Mouse (Mus musculus) brown adipose tissue, adult 24 weeks (tissue): ENCODE results near the gene Dhx58. TPM values are rescaled to one million over a fixed set of nuclear protein-coding genes. Genes with fewer than 3 reads are reported as not detected.

Experiments used
- H3K27ac ChIP-seq: fragments of 200-500 bp; replicated peaks from 2 replicates; pipeline ENCODE4 v1.5.1; 2012; ENCODE audit warnings: low read depth, mild to moderate bottlenecking, low read length
- H3K4me1 ChIP-seq: fragments of 200-500 bp; 2 replicates; pipeline ENCODE4 v1.6.1; 2012; ENCODE audit warnings: low read length, mixed read lengths; ENCODE audit not compliant: control insufficient read depth, insufficient read depth, insufficient read length
- H3K4me3 ChIP-seq: fragments of 200-500 bp; 2 replicates; pipeline ENCODE4 v1.5.1; 2012; ENCODE audit warnings: low read depth, mild to moderate bottlenecking, low read length, moderate library complexity; ENCODE audit not compliant: insufficient read depth
- polyA plus RNA-seq: library from polyadenylated mRNA; stranded (reverse); fragments of >200 nt; gene quantifications from 2 replicates; pipeline ENCODE4 v1.2.4, GENCODE M21; 2012; ENCODE audit not compliant: missing spikeins, insufficient read depth, insufficient read length

Gene Dhx58
- polyA plus RNA-seq, 1 experiment = 6.4 TPM

- Histone ChIP-seq H3K27ac (no peak overlapping the region), H3K4me3 (no peak overlapping the region), H3K4me1 (peaks cover 32% of the 10 kb centered on the region)
These were observed 12.6 kb upstream of the Dhx58 start for GRCm38 (mm10) chr11:100716649-100717048.

GRCm38 (mm10) chr11:100714948-100715347 is 10.9 kb upstream of the Dhx58 start:
- Histone ChIP-seq H3K4me1 (peaks cover 22% of the 10 kb centered on the region), H3K27ac (no peak overlapping the region), H3K4me3 (no peak overlapping the region)

GRCm38 (mm10) chr11:100714534-100714915 is 10.5 kb upstream of the Dhx58 start:
- H3K27ac ChIP-seq = peak overlapping the region; percentile 59
- H3K4me3 ChIP-seq = peak overlapping the region; percentile 54; the same call in 1 of the 2 replicates
- peaks cover 18% of the 10 kb centered on the region for H3K4me1 ChIP-seq

- Histone ChIP-seq H3K4me3 (peak within 1 kb of the TSS; percentile 54), H3K4me1 (peaks cover 12% of the 10 kb centered on the region), H3K27ac (peak within 1 kb of the TSS; percentile 59)
These were observed 9.9 kb upstream of the Dhx58 start, which contains the start of gene Hspb9 for GRCm38 (mm10) chr11:100713735-100714533. Gene Hspb9 (plus strand): TSS chr11:100713850.

GRCm38 (mm10) chr11:100713174-100713573 is 9.1 kb upstream of the Dhx58 start:
- H3K4me1 ChIP-seq = peaks cover 7% of the 10 kb centered on the region
- H3K4me3 ChIP-seq = peak overlapping the region; percentile 54
- peak overlapping the region; percentile 41 for H3K27ac ChIP-seq

- Histone ChIP-seq H3K27ac (peak within 1 kb of the TSS; percentile 41), H3K4me1 (peaks cover 7% of the 10 kb centered on the region)
These were observed 7.9 kb upstream of the Dhx58 start, which contains the start of gene Kat2a for GRCm38 (mm10) chr11:100711783-100712615. Gene Kat2a (minus strand): TSS chr11:100712465.

GRCm38 (mm10) chr11:100710977-100711376 is 6.9 kb upstream of the Dhx58 start:
- peaks cover 7% of the 10 kb centered on the region for H3K4me1 ChIP-seq
- no peak overlapping the region for H3K27ac ChIP-seq
- no peak overlapping the region for H3K4me3 ChIP-seq

More at GRCm38 (mm10) chr11:100711783-100712615, 7.9 kb upstream of the Dhx58 start, which contains the start of gene Kat2a:
- H3K4me3 ChIP-seq = peak within 1 kb of the TSS; percentile 62

GRCm38 (mm10) chr11:100710528-100710927 is 6.5 kb upstream of the Dhx58 start:
- H3K4me1 ChIP-seq = peaks cover 7% of the 10 kb centered on the region
- H3K27ac ChIP-seq = no peak overlapping the region
- no peak overlapping the region for H3K4me3 ChIP-seq

- H3K4me3 ChIP-seq = no peak overlapping the region
- H3K27ac ChIP-seq = no peak overlapping the region
- peaks cover 9% of the 10 kb centered on the region for H3K4me1 ChIP-seq
These were observed 5.2 kb upstream of the Dhx58 start for GRCm38 (mm10) chr11:100709201-100709810.

- Histone ChIP-seq H3K4me1 (peaks cover 5% of the 10 kb centered on the region), H3K27ac (no peak overlapping the region), H3K4me3 (no peak overlapping the region)
These were observed 1.1 kb upstream of the Dhx58 start for GRCm38 (mm10) chr11:100705095-100705747.

GRCm38 (mm10) chr11:100703366-100703765 is 705 bp downstream of the Dhx58 start:
- peak overlapping the region; percentile 57 for H3K4me3 ChIP-seq

GRCm38 (mm10) chr11:100702906-100703305 is 1.2 kb downstream of the Dhx58 start:
- Histone ChIP-seq H3K4me3 (peak overlapping the region; percentile 57), H3K4me1 (peaks cover 5% of the 10 kb centered on the region), H3K27ac (no peak overlapping the region)

More at GRCm38 (mm10) chr11:100703366-100703765, 705 bp downstream of the Dhx58 start:
- Histone ChIP-seq H3K4me1 (peaks cover 5% of the 10 kb centered on the region), H3K27ac (no peak overlapping the region)

- no peak overlapping the region for H3K27ac ChIP-seq
- peaks cover 5% of the 10 kb centered on the region for H3K4me1 ChIP-seq
- peak overlapping the region; percentile 57 for H3K4me3 ChIP-seq
These were observed 1.8 kb downstream of the Dhx58 start for GRCm38 (mm10) chr11:100702081-100702851.

GRCm38 (mm10) chr11:100701301-100701700 is 2.8 kb downstream of the Dhx58 start:
- Histone ChIP-seq H3K4me3 (peak overlapping the region; percentile 35), H3K27ac (no peak overlapping the region), H3K4me1 (peaks cover 5% of the 10 kb centered on the region)
